Mouse (Mus musculus): Measurements from ENCODE around the gene Fancd2os.

Fancd2os gene

DNA sequence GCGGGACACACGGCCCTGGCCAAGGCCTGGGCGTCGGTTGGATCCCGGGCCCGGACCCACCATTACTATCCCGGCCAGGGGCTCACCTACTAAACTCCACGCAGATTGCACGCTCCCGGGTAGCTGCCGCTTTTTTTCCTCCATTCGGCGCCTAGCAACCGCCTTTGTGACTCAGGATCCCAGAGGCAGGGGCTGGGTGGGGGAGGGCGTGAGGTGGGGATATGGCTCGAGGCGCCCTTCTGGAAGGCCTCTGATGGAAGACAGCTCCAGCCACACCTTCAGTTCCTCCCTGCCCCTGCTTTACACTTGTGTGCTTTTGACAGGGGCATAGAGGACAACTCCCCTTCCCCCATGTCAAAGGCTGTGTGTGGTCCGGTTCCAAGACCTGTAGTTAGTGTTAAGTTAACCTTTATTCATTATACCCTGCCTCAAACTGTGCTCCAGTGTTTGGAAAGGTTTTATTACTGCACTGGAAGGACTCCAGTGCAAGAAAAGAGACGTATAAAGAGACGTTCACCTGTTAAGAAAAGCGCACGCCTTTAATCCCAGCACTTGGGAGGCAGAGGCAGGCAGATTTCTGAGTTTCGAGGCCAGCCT lies at the start of gene Fancd2os:
Fancd2os (minus strand) TSS at position 173 of the 597 bp plus-strand sequence.
- no peak for ATAC-seq (ENCODE audit: low TSS enrichment)

- no peak for ATAC-seq (ENCODE audit: low TSS enrichment)
Measured at GRCm38 (mm10) chr6:113650197-113650640, 49.7 kb upstream of the Fancd2os start.

DNA sequence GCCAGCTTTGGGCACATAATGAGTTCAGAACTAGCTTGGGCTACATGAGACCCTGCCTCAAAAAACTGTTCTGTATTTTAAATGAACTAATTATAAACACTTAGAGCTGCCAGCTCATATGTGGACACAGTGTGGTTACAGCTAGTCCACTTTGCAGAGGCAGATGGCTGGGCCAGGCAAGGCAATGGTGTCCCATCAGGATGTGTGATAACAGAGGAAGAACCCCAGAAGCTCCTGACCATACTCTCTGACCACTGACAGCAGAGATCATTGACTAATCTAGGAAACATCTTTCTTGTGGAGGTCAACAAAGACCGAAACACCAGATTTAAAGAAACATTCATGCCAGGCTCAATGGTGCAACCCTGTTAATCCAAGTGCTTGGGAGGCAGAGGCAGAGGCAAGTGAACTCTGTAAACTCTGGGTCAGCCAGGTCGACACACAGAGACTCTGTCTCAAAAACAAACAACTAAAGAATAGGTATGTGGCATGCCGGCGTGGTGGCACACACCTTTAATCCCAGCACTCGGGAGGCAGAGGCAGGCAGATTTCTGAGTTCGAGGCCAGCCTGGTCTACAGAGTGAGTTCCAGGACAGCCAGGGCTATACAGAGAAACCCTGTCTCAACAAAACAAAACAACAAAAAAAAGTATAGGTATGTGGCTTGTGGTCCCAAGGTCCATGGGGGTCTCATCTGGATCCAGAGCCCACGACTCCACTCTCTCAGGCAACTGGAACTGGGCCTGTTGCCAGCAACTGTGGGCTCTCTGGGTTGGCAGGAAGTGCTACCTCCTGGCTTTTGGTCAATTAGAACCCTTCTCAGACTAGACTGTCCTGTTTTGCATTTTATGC lies 49.1 kb upstream of the Fancd2os start:
- no peak for ATAC-seq (ENCODE audit: low TSS enrichment)

- peak; percentile 46; the same call in 1 of the 2 replicates for ATAC-seq (ENCODE audit: low TSS enrichment)
Measured at GRCm38 (mm10) chr6:113644808-113645207, 44.3 kb upstream of the Fancd2os start.

DNA sequence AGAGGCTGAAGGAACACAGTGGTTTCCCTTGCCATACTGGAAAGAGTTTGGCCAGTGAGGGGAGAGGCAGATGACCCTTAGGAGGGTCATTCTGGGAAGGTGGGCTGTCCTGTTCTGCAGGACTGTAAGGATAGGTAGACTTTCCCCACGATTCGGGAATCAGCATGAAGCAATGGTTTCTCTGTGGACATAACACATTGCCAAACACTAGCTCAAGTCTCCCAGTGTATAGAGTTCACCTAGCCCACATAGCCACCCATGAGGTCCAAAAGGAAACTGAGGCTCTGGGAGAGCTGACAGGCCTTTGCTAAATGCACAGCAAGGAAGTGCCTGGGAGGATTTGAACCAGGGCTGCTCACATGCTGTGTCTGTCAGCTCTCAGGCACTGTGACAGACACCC lies 43.5 kb upstream of the Fancd2os start:
- no peak for ATAC-seq (ENCODE audit: low TSS enrichment)

DNA sequence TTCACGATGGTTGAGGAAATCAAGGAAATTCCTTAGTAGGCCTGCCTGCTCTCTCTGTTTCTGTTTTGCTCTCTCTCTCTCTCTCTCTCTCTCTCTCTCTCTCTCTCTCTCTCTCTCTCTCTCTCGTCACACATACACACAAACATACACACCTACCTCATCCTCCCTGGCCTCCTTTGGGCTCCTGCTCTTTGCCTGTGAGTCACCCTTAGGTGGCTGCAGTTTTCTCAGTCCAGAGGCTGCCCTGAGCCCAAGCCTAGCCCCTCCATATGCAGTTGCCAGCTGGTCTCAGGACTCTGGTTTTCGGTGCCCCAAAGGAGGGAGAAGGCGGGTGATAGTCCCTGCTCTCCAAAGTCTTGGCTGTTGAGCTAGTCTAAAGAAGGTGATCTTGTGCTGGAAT lies 42.5 kb upstream of the Fancd2os start:
- no peak for ATAC-seq (ENCODE audit: low TSS enrichment)

GRCm38 (mm10) chr6:113642605-113643004 lies 42.1 kb upstream of the Fancd2os start:
- ATAC-seq (ENCODE audit: low TSS enrichment), result no peak

DNA sequence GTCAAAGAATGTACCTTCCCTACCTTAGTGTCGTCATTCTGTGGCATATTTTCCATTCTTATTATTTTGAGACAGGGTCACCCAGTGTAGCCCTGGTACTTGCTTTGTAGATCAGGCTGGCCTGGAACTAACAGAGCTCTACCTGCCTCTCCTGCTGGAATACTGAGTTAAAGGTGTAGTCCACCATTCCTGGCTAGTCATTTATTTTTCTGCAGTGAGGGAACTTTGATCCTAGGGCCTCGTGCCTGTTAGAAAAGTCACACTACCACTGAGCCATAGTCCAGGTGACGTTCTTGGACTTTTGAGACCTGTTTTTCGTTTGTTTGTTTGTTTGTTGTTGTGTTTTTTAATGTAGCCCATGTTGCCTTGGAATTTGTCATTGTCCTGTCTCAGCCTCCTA lies 38.7 kb upstream of the Fancd2os start:
- ATAC-seq (ENCODE audit: low TSS enrichment), result no peak

GRCm38 (mm10) chr6:113638302-113639040 lies 38.0 kb upstream of the Fancd2os start, which contains the start of gene Irak2:
Irak2 (plus strand) TSS chr6:113638467.
- ATAC-seq (ENCODE audit: low TSS enrichment), result peak; percentile 96

DNA sequence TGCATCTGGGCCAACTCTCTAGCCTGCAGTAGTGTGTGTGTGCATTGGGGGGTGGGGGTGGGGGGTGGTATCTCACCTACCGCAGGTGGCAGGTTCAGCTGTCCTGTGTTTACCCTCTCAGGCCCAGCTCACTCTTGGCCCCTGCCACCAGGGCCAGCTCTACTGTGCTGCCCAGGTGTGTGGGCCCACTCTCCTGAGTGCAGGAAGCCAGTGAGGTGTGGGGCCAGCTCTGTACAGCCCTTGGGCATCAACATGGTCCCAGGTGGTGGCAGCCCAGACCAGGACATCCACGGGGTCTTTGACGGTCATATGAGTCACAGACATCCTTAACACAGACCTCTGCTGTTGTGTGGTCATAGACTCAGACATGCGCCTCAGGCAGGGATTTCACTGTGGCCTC lies 32.3 kb upstream of the Fancd2os start:
- no peak for ATAC-seq (ENCODE audit: low TSS enrichment)

DNA sequence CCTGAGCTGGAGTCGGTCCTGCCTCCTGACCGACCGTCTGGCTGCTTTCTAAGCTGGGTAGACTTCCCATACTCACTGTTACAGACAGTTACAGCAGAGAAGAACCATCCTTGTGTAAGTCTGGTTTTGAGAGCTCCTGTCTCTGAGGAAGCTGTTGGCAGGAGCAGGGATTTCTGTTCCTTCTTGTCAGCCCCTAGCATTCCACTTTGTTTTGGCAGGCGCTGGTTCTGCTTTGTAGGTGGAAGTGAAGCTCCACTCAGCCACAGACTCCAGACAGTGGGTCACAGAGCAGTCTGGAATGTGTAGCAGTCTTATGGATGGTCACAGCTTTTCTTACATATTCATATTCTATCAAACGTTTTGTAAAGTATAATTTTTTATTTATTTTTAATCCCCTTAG lies 29.8 kb upstream of the Fancd2os start:
- peak; percentile 72 for ATAC-seq (ENCODE audit: low TSS enrichment)

GRCm38 (mm10) chr6:113624989-113625770 lies 24.7 kb upstream of the Fancd2os start:
- ATAC-seq (ENCODE audit: low TSS enrichment), result no peak

DNA sequence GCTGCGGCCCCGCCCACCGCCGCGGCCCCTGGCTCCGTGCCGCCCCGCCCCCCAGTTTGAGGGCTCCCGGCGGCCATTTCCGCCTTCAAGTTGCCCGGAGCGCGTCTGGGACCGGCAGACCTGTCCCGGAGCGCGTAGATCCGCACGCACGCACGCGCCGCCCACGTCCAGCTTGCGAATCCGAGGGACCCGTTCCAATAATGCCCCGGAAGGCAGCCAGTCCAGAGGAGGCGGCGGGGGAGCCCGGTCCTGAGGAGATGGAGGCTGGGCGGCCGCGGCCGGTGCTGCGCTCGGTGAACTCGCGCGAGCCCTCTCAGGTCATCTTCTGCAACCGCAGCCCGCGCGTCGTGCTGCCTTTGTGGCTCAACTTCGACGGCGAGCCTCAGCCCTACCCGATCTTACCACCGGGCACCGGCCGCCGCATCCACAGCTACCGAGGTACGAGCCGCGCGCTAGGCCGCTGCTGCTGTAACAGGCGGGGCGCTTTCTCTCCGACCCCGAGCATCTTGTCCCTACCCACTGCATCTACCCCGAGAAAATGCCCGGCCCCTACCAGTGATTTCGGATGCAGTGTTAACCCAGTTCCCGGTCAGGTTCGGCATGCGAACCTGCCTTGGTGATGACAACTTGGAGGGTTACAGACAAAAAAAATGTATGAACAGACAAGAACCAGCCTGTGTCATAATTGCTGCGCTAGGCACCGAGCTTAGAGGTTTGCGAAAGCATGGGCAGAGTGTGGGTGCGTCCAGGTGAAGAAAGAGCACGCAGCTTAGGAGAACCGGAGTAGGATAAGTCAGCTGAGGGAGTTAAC lies 23.6 kb upstream of the Fancd2os start, which contains the start of gene Vhl:
Vhl (plus strand) TSS at position 19 of the 811 bp plus-strand sequence.
- peak; percentile 71 for ATAC-seq (ENCODE audit: low TSS enrichment)

GRCm38 (mm10) chr6:113623386-113623785 lies 22.9 kb upstream of the Fancd2os start:
- ATAC-seq (ENCODE audit: low TSS enrichment), result no peak

DNA sequence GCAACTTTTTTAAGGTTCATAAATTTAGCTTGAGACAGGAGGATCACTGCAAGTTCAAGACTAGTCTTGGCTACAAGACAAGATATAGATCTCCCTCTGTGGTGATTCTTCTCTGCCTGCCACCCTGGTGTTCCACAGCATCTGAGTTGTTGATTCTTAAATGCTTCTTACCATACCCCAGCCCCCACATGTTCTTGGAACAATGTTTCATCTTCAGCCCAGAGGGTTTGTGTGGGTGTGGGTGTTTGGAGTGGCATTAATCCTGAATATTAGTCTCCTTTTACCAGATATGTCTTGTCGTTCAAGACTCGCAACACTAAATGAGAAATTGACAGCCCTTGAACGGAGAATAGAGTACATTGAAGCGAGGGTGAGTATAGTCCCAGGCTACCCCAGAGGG lies 15.0 kb upstream of the Fancd2os start:
- ATAC-seq (ENCODE audit: low TSS enrichment), result no peak

GRCm38 (mm10) chr6:113614997-113615396 lies 14.5 kb upstream of the Fancd2os start:
- peak; percentile 26; the same call in 1 of the 2 replicates for ATAC-seq (ENCODE audit: low TSS enrichment)

- peak; percentile 51 for ATAC-seq (ENCODE audit: low TSS enrichment)
Measured at GRCm38 (mm10) chr6:113614152-113614551, 13.6 kb upstream of the Fancd2os start.

DNA sequence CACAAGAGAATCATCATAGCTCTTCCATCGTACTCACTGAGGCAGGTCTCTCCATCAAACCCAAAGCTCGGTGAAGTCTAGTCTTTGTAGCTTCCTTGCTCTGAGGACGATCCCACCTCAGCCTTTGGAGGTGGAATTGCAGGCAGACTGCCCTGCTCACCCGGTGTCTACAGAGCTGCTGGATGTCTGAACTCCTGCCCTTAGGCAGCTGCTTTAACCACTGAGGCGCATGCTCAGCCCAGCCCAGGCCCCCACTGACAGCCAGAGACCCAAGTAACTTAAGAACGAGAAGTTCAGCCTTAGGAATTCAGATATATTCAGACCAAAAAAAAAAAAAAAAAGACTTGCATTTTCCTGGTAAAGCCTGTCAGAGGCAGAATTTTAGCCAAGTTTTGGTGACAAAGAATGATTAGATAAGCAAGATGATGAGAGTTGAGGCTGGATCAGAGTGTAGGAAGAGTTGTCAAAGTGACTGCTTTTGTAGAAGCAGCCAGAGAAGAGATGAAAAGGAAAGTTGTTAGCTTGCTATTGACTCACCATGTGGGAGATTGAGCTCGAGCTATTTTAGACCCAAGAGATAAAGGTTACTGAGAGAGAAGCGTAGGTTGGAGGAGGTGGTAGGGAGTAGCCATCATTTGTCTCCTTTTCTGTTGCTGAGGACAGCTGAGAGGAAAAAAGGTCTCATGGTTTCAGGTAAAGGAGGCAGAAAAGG lies 11.9 kb upstream of the Fancd2os start:
- peak; percentile 60 for ATAC-seq (ENCODE audit: low TSS enrichment)

DNA sequence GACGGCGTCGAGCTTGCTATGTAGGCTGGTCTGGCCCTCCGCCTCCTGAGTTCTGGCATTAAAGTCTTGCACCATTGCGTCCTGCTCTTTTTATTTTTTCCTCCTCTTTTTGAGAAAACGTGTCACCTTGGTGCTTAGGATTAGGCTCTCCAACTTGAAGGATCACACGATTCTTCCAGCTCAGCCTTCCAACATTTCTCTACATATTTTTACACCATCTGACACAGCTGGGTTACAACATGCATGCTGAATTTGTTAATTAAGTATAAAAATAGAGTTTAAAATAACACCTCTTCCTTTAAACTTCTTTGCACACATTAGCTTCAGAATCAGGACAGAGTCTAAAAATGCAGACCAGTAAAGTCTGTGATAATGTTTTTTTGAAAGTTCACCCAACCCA lies 8.8 kb upstream of the Fancd2os start:
- peak; percentile 26 for ATAC-seq (ENCODE audit: low TSS enrichment)

- ATAC-seq (ENCODE audit: low TSS enrichment), result no peak
Measured at GRCm38 (mm10) chr6:113608871-113609270, 8.4 kb upstream of the Fancd2os start.
